Mouse (Mus musculus) limb, embryonic 11.5 days (tissue): ENCODE results near the gene Yaf2. TPM values are rescaled to one million over a fixed set of nuclear protein-coding genes. Genes with fewer than 3 reads are reported as not detected.

Source experiments
- ATAC-seq: fragments of 200-750 bp; cut with Nextera tagmentation; 2 replicates; pipeline ENCODE4 v1.8.0; 2017; ENCODE audit warnings: low read depth; ENCODE audit not compliant: insufficient number of reproducible peaks, low FRiP score, low TSS enrichment
- DNase-seq: peaks from one replicate; pipeline ENCODE4 v3.0.0-alpha.2; 2015; ENCODE audit warnings: low spot score
- H3K27ac ChIP-seq: fragments of 300-500 bp; sonication (generic); replicated peaks from 2 replicates; pipeline ENCODE4 v1.5.1; 2014; ENCODE audit warnings: low read depth, mild to moderate bottlenecking, low read length
- H3K27me3 ChIP-seq: fragments of 300-500 bp; sonication (generic); 2 replicates; pipeline ENCODE4 v1.6.1; 2014; ENCODE audit warnings: mild to moderate bottlenecking, low read length, mixed read lengths; ENCODE audit not compliant: control insufficient read depth, insufficient read depth
- H3K36me3 ChIP-seq: fragments of 300-500 bp; sonication (generic); 2 replicates; pipeline ENCODE4 v1.6.1; 2014; ENCODE audit warnings: mild to moderate bottlenecking, low read length, moderate library complexity, mixed read lengths; ENCODE audit not compliant: control insufficient read depth, insufficient read depth
- H3K4me1 ChIP-seq: fragments of 300-500 bp; sonication (generic); 2 replicates; pipeline ENCODE4 v1.6.1; 2014; ENCODE audit warnings: low read length, mixed read lengths; ENCODE audit not compliant: control insufficient read depth, insufficient read depth
- H3K4me2 ChIP-seq: fragments of 300-500 bp; sonication (generic); 2 replicates; pipeline ENCODE4 v1.6.1; 2014; ENCODE audit warnings: low read depth, mild to moderate bottlenecking, moderate library complexity; ENCODE audit not compliant: severe bottlenecking
- H3K4me3 ChIP-seq: fragments of 300-500 bp; sonication (generic); 2 replicates; pipeline ENCODE4 v1.5.1; 2014; ENCODE audit warnings: low read depth, low read length
- H3K9ac ChIP-seq: fragments of 300-500 bp; sonication (generic); 2 replicates; pipeline ENCODE4 v1.6.1; 2014; ENCODE audit warnings: mild to moderate bottlenecking, low read length
- H3K9me3 ChIP-seq: fragments of 300-500 bp; sonication (generic); 2 replicates; pipeline ENCODE4 v1.6.1; 2016; ENCODE audit warnings: low read length; ENCODE audit not compliant: control insufficient read depth
- WGBS: fragments of 180-500 bp; shearing (Covaris S2); extraction: QIAGEN DNeasy Blood & Tissue Kit; methylation state at CpG from one replicate; pipeline ENCODE4 v1.1.7; 2014; 5-methylcytosine and 5-hydroxymethylcytosine counted together
- polyA plus RNA-seq: library from polyadenylated mRNA; unstranded; fragments of >200 nt; fragmentation: Nextera tagmentation; extraction: Ambion mirVana; gene quantifications from 2 replicates; pipeline ENCODE4 v1.2.1, GENCODE M21; 2014

The Yaf2 gene
- polyA plus RNA-seq, 1 experiment from 2014 or later: 109 TPM

- H3K36me3 ChIP-seq: no peaks in the 10 kb centered on the region
- no peaks in the 10 kb centered on the region for H3K27me3 ChIP-seq
- no peaks in the 10 kb centered on the region for H3K9me3 ChIP-seq
- H3K9ac ChIP-seq: no peak overlapping the region
- no peak overlapping the region for H3K4me2 ChIP-seq
- no peak for ATAC-seq
- no peak overlapping the region for H3K27ac ChIP-seq
- H3K4me1 ChIP-seq: no peaks in the 10 kb centered on the region
- 87% methylated on average over 8 of the region's 8 CpGs for WGBS
- DNase-seq: no peak
- H3K4me3 ChIP-seq: no peak overlapping the region
Observed at GRCm38 (mm10) chr15:93267479-93267878, 69.3 kb downstream of the Yaf2 start.

GRCm38 (mm10) chr15:93266361-93266760 lies 70.4 kb downstream of the Yaf2 start:
- no peak overlapping the region for H3K27ac ChIP-seq
- ATAC-seq: no peak
- H3K4me2 ChIP-seq: no peak overlapping the region
- H3K4me3 ChIP-seq: no peak overlapping the region
- WGBS: 85% methylated on average over 16 of the region's 16 CpGs
- H3K36me3 ChIP-seq: no peaks in the 10 kb centered on the region; the same call in 1 of the 2 replicates
- H3K4me1 ChIP-seq: no peaks in the 10 kb centered on the region
- H3K9me3 ChIP-seq: no peaks in the 10 kb centered on the region
- DNase-seq: no peak
- H3K27me3 ChIP-seq: no peaks in the 10 kb centered on the region
- no peak overlapping the region for H3K9ac ChIP-seq

- H3K4me1 ChIP-seq: no peaks in the 10 kb centered on the region
- 62% methylated on average over 2 of the region's 2 CpGs for WGBS
- H3K27me3 ChIP-seq: no peaks in the 10 kb centered on the region
- H3K4me3 ChIP-seq: no peak overlapping the region
- H3K4me2 ChIP-seq: no peak overlapping the region
- H3K9me3 ChIP-seq: no peaks in the 10 kb centered on the region
- H3K36me3 ChIP-seq: no peaks in the 10 kb centered on the region; the same call in none of the 2 replicates
- no peak for ATAC-seq
- no peak overlapping the region for H3K9ac ChIP-seq
- H3K27ac ChIP-seq: no peak overlapping the region
- no peak for DNase-seq
Observed at GRCm38 (mm10) chr15:93265728-93266127, 71.0 kb downstream of the Yaf2 start.

GRCm38 (mm10) chr15:93265231-93265630 lies 71.5 kb downstream of the Yaf2 start:
- H3K4me1 ChIP-seq: no peaks in the 10 kb centered on the region
- H3K27me3 ChIP-seq: no peaks in the 10 kb centered on the region
- no peak overlapping the region for H3K4me3 ChIP-seq
- no peaks in the 10 kb centered on the region for H3K9me3 ChIP-seq
- no peak for ATAC-seq
- H3K27ac ChIP-seq: no peak overlapping the region
- WGBS: 84% methylated on average over 3 of the region's 3 CpGs
- DNase-seq: no peak
- no peaks in the 10 kb centered on the region; the same call in none of the 2 replicates for H3K36me3 ChIP-seq
- no peak overlapping the region for H3K9ac ChIP-seq
- no peak overlapping the region for H3K4me2 ChIP-seq

GRCm38 (mm10) chr15:93264221-93264620 lies 72.5 kb downstream of the Yaf2 start:
- DNase-seq (no peak), ATAC-seq (no peak)
- Histone ChIP-seq H3K4me1 (no peaks in the 10 kb centered on the region), H3K27ac (no peak overlapping the region), H3K4me2 (no peak overlapping the region), H3K36me3 (no peaks in the 10 kb centered on the region; the same call in none of the 2 replicates), H3K4me3 (no peak overlapping the region), H3K27me3 (no peaks in the 10 kb centered on the region), H3K9me3 (no peaks in the 10 kb centered on the region), H3K9ac (no peak overlapping the region)
- 90% methylated on average over 3 of the region's 3 CpGs for WGBS

- no peak overlapping the region for H3K4me2 ChIP-seq
- no peak overlapping the region for H3K4me3 ChIP-seq
- H3K27me3 ChIP-seq: no peaks in the 10 kb centered on the region
- H3K27ac ChIP-seq: no peak overlapping the region
- no peaks in the 10 kb centered on the region for H3K9me3 ChIP-seq
- DNase-seq (no peak), ATAC-seq (no peak)
- WGBS: 83% methylated on average over 7 of the region's 7 CpGs
- H3K4me1 ChIP-seq: no peaks in the 10 kb centered on the region
- H3K9ac ChIP-seq: no peak overlapping the region
- no peaks in the 10 kb centered on the region; the same call in none of the 2 replicates for H3K36me3 ChIP-seq
Observed at GRCm38 (mm10) chr15:93263566-93263965, 73.2 kb downstream of the Yaf2 start.

GRCm38 (mm10) chr15:93262818-93263217 lies 73.9 kb downstream of the Yaf2 start:
- no peak overlapping the region for H3K9ac ChIP-seq
- H3K9me3 ChIP-seq: no peaks in the 10 kb centered on the region
- H3K4me2 ChIP-seq: no peak overlapping the region
- DNase-seq: no peak
- H3K36me3 ChIP-seq: no peaks in the 10 kb centered on the region; the same call in none of the 2 replicates
- no peak overlapping the region for H3K4me3 ChIP-seq
- H3K27me3 ChIP-seq: no peaks in the 10 kb centered on the region
- 64% methylated on average over 5 of the region's 5 CpGs for WGBS
- H3K4me1 ChIP-seq: no peaks in the 10 kb centered on the region
- ATAC-seq: no peak
- no peak overlapping the region for H3K27ac ChIP-seq

- ATAC-seq (no peak; the same call in 1 of the 2 replicates), DNase-seq (no peak)
- no peak overlapping the region for H3K9ac ChIP-seq
- H3K9me3 ChIP-seq: no peaks in the 10 kb centered on the region
- H3K27me3 ChIP-seq: no peaks in the 10 kb centered on the region
- H3K4me1 ChIP-seq: no peaks in the 10 kb centered on the region
- H3K36me3 ChIP-seq: peaks cover 2% of the 10 kb centered on the region
- no peak overlapping the region for H3K27ac ChIP-seq
- no peak overlapping the region for H3K4me3 ChIP-seq
- H3K4me2 ChIP-seq: no peak overlapping the region
- 94% methylated on average over 5 of the region's 5 CpGs for WGBS
Observed at GRCm38 (mm10) chr15:93262274-93262673, 74.5 kb downstream of the Yaf2 start.

- Histone ChIP-seq H3K4me2 (no peak overlapping the region), H3K9me3 (no peaks in the 10 kb centered on the region), H3K4me1 (no peaks in the 10 kb centered on the region; the same call in 1 of the 2 replicates), H3K4me3 (no peak overlapping the region), H3K9ac (no peak overlapping the region), H3K27me3 (no peaks in the 10 kb centered on the region), H3K27ac (no peak overlapping the region), H3K36me3 (peaks cover 2% of the 10 kb centered on the region)
- DNase-seq (no peak), ATAC-seq (no peak)
- 80% methylated on average over 8 of the region's 8 CpGs for WGBS
Observed at GRCm38 (mm10) chr15:93259933-93260332, 76.8 kb downstream of the Yaf2 start.
